Mouse (Mus musculus) cerebellum, adult 9-11 months (tissue): ENCODE measurements around the gene Olfr828.

Experiments
- DNase-seq: peaks from one replicate; pipeline ENCODE4 v3.0.0; 2022

Gene Olfr828

GRCm38 (mm10) chr9:18819426-18819825 lies at the start of gene Olfr828:
Gene Olfr828, minus strand, starts transcription at chr9:18819526.
- DNase-seq = no peak

- DNase-seq = no peak
Measured at GRCm38 (mm10) chr9:18854633-18855032, 35.3 kb upstream of the Olfr828 start, which contains the start of gene Olfr829. Gene Olfr829, plus strand, starts transcription at chr9:18854933.

- DNase-seq = no peak
Measured at GRCm38 (mm10) chr9:18785316-18785715, 34.0 kb downstream of the Olfr828 start.

GRCm38 (mm10) chr9:18779476-18779875 lies 39.9 kb downstream of the Olfr828 start:
- DNase-seq = peak; percentile 19

- no peak for DNase-seq
Measured at GRCm38 (mm10) chr9:18778981-18779380, 40.3 kb downstream of the Olfr828 start.
